Mouse (Mus musculus): ENCODE data around the gene Senp8.

- TF ChIP-seq CTCF (IDR thresholded peaks at IDR 0.05; ENCODE audit: low read depth) (no peak), EP300 (IDR thresholded peaks at IDR 0.05; ENCODE audit: low read depth) (no peak)
Observed at GRCm38 (mm10) chr9:59723791-59724442, 26.6 kb downstream of the Senp8 start.

All from liver, embryonic 14.5 days (tissue).